Mouse (Mus musculus) CD4-positive, CD25-positive, alpha-beta regulatory T cell, adult 4 months (primary cell): Measurements from ENCODE around the gene Ptprg. TPM values are rescaled to one million over a fixed set of nuclear protein-coding genes. Genes with fewer than 3 reads are reported as not detected.

Source experiments
- ATAC-seq: one replicate; pipeline ENCODE4 v1.8.0; 2017
- polyA plus RNA-seq, 2 experiments: library from polyadenylated mRNA; unstranded; fragments of 100-300 nt; shearing (Covaris generic); gene quantifications; one replicate each; pipeline ENCODE4 v1.2.1; 2017

The Ptprg gene
- polyA plus RNA-seq, 2 experiments from 2014 or later, result not detected

- no peak for ATAC-seq
These were observed 66.3 kb downstream of the Ptprg start for GRCm38 (mm10) chr14:11619606-11620005.

- ATAC-seq, result no peak
These were observed 67.0 kb downstream of the Ptprg start for GRCm38 (mm10) chr14:11620314-11620713.

DNA sequence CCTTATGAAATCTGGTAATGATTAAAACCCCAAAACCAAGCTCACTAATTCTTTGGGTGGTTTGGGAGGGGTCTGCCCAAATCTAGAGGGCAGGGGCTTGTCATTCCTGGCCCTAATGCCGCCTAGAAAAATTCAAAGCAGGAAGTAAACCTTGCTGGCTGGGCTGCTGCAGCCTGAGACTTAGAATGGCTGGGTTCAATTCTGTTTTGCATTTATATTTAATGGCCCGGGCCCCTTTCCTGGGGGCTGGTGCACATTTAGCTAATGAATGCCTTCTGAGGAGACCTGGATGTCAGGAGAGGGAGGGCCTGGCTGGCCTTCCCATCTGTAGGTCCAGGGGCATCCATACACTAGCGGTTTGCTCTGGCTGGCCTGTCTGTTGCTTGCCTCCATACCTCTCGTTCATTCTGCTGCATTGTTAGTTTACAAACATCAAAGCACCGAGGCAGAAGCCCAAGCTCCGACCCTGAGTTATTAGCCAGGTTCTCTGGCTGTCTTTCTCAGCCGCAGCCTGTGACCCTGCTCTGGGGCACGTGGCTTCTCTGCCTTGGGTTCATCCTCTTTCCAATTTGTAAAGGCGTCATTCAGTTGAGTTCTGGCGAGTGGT is 67.7 kb downstream of the Ptprg start:
- no peak for ATAC-seq

DNA sequence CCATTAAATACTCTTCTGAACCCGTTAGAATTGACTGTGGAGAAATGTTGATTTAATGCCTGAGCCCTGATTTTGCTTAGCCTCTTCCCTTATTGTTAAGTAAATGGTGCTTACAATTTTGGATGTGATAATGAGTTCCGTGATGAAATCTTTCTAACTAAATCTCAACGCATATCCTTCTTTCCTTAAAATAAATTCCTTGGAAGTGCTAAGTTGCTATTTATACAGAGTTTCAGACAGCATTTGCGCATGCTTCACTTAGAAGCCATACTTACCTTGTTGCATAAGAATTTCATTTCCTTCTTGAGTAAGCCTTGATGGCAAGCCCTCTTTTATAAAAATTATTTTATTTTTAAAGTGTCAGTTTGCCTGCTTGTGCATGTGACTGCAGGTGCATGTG is 70.2 kb downstream of the Ptprg start:
- ATAC-seq, result no peak

DNA sequence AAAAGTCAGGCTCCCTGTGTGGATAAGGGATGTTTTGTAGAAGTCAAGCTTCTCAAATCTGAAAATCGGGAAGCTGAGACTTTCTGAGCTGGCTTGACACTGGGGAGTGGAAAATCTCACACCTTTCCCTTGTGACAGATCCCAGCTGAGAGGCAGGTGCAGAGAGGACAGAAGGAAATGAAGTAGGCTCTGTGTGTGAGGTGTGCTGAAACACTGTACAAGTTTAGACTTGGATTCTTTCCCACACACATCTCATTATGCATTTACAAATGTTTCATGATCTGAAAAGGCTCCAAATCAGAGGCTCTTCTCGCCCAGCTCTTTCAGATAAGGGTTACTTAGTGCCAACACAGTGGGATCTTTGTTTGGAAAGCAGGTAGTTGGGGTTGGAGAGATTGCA is 77.4 kb downstream of the Ptprg start:
- no peak for ATAC-seq

- ATAC-seq, result no peak
These were observed 78.2 kb downstream of the Ptprg start for GRCm38 (mm10) chr14:11631505-11631904.

DNA sequence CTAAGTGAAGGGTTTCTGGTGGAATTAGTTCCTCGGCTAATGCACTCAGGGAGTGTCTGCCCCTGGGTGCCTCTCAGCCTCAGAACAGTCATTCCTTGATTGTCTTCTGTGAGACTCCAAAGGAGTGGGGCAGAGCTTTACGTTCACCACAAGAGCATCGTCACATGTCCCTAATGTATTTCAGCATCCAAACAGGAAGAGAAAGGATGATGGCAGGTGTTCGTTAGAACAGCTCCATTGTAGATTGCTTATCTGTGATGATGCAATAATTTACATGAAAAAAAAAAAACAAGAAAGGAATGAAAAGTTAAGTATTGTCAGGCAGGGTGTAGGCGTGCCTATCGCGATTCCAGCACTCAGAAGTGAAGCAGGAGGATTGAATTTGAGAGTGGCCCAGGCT is 84.3 kb downstream of the Ptprg start:
- ATAC-seq, result no peak

GRCm38 (mm10) chr14:11639366-11639765 is 86.0 kb downstream of the Ptprg start:
- no peak for ATAC-seq

GRCm38 (mm10) chr14:11640372-11640771 is 87.0 kb downstream of the Ptprg start:
- no peak for ATAC-seq

GRCm38 (mm10) chr14:11640996-11641395 is 87.7 kb downstream of the Ptprg start:
- no peak for ATAC-seq

DNA sequence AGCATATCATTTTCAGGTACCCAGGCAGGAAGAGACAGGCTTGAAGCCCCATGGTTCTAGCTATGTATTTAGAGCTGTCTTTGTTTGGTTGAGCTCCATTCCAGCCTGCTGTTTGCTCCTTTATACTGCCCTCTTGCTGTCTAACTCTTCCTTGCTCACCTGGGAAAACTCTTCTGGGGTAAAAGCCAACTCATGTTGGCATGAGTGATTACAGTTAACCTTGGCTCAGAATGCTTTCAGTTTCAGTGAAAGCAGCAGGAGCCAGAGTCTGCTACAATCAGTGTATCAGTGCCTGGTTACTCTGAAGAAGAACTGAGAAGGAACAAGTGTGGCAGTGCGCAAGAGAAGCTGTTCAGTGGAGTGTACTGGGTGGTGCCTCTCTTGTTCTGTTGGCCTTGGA is 89.6 kb downstream of the Ptprg start:
- ATAC-seq, result no peak

DNA sequence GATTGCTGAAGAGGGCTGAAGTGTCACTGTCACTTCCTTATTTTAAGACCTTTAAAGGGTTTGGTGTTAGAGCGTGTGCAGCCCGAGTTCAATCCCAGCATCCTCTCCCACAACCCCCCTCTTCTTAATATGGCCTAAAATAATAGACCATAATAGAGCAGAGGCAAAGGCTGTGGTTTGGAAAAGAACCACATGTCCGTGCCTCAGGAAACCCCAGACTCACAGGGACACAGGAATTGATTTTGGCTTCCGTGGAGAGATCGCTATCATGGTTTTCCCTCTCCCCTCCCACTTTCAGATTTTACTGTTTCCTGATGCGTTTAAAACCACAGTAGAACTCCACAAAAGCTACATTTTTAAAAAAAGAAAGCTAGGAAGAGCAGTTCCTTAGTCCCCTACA is 104.0 kb downstream of the Ptprg start:
- no peak for ATAC-seq

DNA sequence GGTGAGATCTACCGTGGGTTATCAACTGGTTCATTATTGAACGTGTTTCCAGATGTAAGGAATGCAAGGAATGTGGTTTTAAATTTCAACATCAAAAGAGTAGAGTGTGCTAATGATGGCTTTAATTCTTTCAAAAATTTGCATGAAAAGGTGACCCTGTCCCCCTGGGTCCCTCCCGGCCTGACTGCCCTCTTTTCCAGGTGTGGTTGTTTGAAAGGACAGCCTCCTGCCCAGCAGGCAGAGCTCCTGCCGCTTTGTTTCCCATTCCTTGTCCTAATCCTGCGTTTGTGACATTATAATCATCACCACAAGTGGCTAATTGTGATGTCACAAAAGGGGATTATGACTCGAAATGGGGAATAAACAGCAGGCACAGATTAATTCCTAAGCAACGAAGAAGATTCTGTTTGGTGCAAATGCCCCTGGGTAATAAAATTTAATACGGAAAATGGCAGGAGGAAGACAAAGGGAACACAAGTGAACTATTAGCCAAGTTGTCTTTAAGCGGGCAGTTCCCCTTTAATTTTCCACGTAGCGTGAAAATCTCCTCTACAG is 110.4 kb downstream of the Ptprg start:
- ATAC-seq, result no peak

- ATAC-seq, result no peak
These were observed 111.0 kb downstream of the Ptprg start for GRCm38 (mm10) chr14:11664302-11664701.

DNA sequence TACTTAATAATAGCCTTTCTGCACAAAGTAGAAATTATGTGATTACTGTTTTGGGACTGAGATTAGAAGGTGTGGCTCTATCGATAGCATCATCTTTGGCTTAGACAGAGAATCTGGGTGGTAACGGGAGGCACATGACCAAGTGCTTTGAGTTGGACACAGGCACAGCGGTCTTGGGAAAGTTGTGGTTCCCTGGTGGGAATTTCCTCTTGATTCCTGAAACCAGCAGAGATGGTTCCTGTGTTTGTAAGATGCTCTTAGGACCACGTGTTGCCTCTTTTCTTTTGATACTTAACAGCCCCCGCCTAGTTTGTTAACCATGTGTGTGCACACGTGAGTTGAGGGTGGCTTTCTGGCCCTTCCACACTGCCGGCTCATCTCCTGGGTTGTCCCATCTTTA is 111.7 kb downstream of the Ptprg start:
- ATAC-seq, result no peak

- no peak for ATAC-seq
These were observed 114.4 kb downstream of the Ptprg start for GRCm38 (mm10) chr14:11667762-11668161.

GRCm38 (mm10) chr14:11670847-11671246 is 117.5 kb downstream of the Ptprg start:
- no peak for ATAC-seq

GRCm38 (mm10) chr14:11672981-11673547 is 119.7 kb downstream of the Ptprg start:
- no peak for ATAC-seq

GRCm38 (mm10) chr14:11678201-11678600 is 124.9 kb downstream of the Ptprg start:
- ATAC-seq, result no peak

GRCm38 (mm10) chr14:11679741-11680140 is 126.4 kb downstream of the Ptprg start:
- ATAC-seq, result no peak

DNA sequence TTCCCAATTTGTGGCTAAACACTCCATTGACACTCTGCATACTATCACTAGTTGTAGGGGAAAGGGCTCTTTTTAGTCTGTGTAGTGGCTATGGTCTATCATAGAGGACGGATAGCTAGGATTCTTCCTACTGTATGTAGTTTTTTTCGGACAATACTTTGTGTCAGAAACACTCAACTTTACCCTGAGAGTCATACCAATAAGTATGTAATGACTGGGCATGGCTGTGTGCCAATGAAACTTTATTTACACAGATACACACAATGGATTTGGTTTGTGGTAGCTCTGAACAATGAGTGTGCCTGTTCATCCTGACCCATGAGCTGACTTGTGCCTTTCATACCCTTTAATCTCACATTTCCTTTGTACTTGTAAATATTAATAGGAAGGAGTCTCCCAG is 127.3 kb downstream of the Ptprg start:
- ATAC-seq, result no peak

GRCm38 (mm10) chr14:11682441-11682840 is 129.1 kb downstream of the Ptprg start:
- ATAC-seq, result no peak

- ATAC-seq, result no peak
These were observed 130.2 kb downstream of the Ptprg start for GRCm38 (mm10) chr14:11683386-11684081.

- ATAC-seq, result no peak
These were observed 130.8 kb downstream of the Ptprg start for GRCm38 (mm10) chr14:11684104-11684503.
